Mouse (Mus musculus) hindbrain, postnatal 0 days (tissue): ENCODE data around the gene Lrfn3. TPM values are rescaled to one million over a fixed set of nuclear protein-coding genes. Genes with fewer than 3 reads are reported as not detected.

Experiments
- ATAC-seq: fragments of 200-750 bp; cut with Nextera tagmentation; 2 replicates; pipeline ENCODE4 v1.8.0; 2017; ENCODE audit warnings: mild to moderate bottlenecking, moderate TSS enrichment, moderate library complexity
- DNase-seq: peaks from one replicate; pipeline ENCODE4 v3.0.0-alpha.2; 2015; ENCODE audit warnings: low spot score
- H3K27ac ChIP-seq: fragments of 300-500 bp; sonication (generic); 2 replicates; pipeline ENCODE4 v1.5.1; 2014; ENCODE audit warnings: mild to moderate bottlenecking
- H3K27me3 ChIP-seq: fragments of 300-500 bp; sonication (generic); 2 replicates; pipeline ENCODE4 v1.6.1; 2014; ENCODE audit warnings: low read length, mixed read lengths; ENCODE audit not compliant: insufficient read depth
- H3K36me3 ChIP-seq: fragments of 300-500 bp; sonication (generic); 2 replicates; pipeline ENCODE4 v1.6.1; 2014; ENCODE audit warnings: low read length, mixed read lengths; ENCODE audit not compliant: insufficient read depth
- H3K4me1 ChIP-seq: fragments of 300-500 bp; sonication (generic); 2 replicates; pipeline ENCODE4 v1.6.1; 2014; ENCODE audit warnings: antibody characterized with exemption, low read length, mixed read lengths; ENCODE audit not compliant: insufficient read depth
- H3K4me2 ChIP-seq: fragments of 300-500 bp; sonication (generic); 2 replicates; pipeline ENCODE4 v1.6.1; 2014; ENCODE audit warnings: low read depth, mild to moderate bottlenecking, low read length, moderate library complexity, mixed read lengths
- H3K4me3 ChIP-seq: fragments of 300-500 bp; sonication (generic); 2 replicates; pipeline ENCODE4 v1.5.1; 2014; ENCODE audit warnings: low read length
- H3K9ac ChIP-seq: fragments of 300-500 bp; sonication (generic); replicated peaks from 2 replicates; pipeline ENCODE4 v1.6.1; 2014; ENCODE audit warnings: mild to moderate bottlenecking, low read length, moderate library complexity, mixed read lengths
- H3K9me3 ChIP-seq: fragments of 300-500 bp; sonication (generic); 2 replicates; pipeline ENCODE4 v1.6.1; 2016; ENCODE audit warnings: low read length, mixed read lengths
- CTCF ChIP-seq: IDR thresholded peaks from 2 replicates; pipeline ENCODE4 v1.5.1; 2016; ENCODE audit warnings: antibody characterized with exemption, control low read depth, low read depth
- WGBS: fragments of 180-500 bp; shearing (Covaris S2); extraction: QIAGEN DNeasy Blood & Tissue Kit; methylation state at CpG from one replicate; pipeline ENCODE4 v1.1.7; 2014; 5-methylcytosine and 5-hydroxymethylcytosine counted together
- polyA plus RNA-seq: library from polyadenylated mRNA; unstranded; fragments of >200 nt; fragmentation: Nextera tagmentation; extraction: Ambion mirVana; gene quantifications from 2 replicates; pipeline ENCODE4 v1.2.1, GENCODE M21; 2015
- total RNA-seq: library from RNA; depleted of rRNA; stranded (reverse); fragments of >200 nt; gene quantifications from 2 replicates; pipeline ENCODE4 v1.2.3, GENCODE M21; 2014

Lrfn3 gene
- total and polyA plus RNA-seq, 2 experiments from 2014 or later = 18.1 to 45.9 TPM

GRCm38 (mm10) chr7:30324300-30324944 lies 38.1 kb downstream of the Lrfn3 start:
- H3K9ac ChIP-seq = no peak overlapping the region
- H3K36me3 ChIP-seq = no peaks in the 10 kb centered on the region
- WGBS = 79% methylated on average over 5 of the region's 5 CpGs
- H3K4me2 ChIP-seq = no peak overlapping the region
- 0 out of 2 replicates have a peak, but pooled peaks cover 2% of the 10 kb centered on the region for H3K9me3 ChIP-seq
- TF ChIP-seq CTCF = no peak
- H3K4me1 ChIP-seq = peaks cover 7% of the 10 kb centered on the region; the same call in 1 of the 2 replicates
- H3K4me3 ChIP-seq = no peak overlapping the region
- no peak for DNase-seq
- no peaks in the 10 kb centered on the region for H3K27me3 ChIP-seq
- H3K27ac ChIP-seq = no peak overlapping the region
- no peak for ATAC-seq

DNA sequence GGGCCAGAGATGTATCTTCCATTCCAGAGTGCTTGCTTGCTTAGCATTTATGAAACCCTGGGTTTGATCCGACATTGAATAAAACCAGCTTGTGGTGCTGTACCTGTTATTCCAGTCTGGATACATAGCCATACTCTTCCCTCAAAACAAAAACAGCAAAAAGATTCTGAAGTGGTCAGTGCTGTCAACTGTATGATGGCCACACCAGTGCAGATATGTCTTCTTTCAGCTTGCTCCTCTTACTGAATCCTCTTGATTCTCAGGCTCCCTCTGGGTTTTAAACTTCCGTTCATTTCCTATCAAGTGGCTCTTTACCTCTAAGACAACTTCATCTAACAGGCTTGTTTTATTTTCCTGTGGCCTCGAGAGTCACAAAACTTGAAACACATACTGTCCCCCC lies 38.8 kb downstream of the Lrfn3 start, which contains the start of gene Sdhaf1:
Sdhaf1 (minus strand) TSS at position 101 of the 400 bp plus-strand sequence.
- ATAC-seq = no peak
- Histone ChIP-seq H3K4me3 (peak within 1 kb of the TSS; percentile 76), H3K27me3 (no peaks in the 10 kb centered on the region), H3K4me2 (peak within 1 kb of the TSS; percentile 89), H3K9me3 (0 out of 2 replicates have a peak, but pooled peaks cover 2% of the 10 kb centered on the region), H3K4me1 (peaks cover 7% of the 10 kb centered on the region; the same call in 1 of the 2 replicates), H3K27ac (peak within 1 kb of the TSS; percentile 85), H3K9ac (peak within 1 kb of the TSS; percentile 85; the same call in 1 of the 2 replicates), H3K36me3 (no peaks in the 10 kb centered on the region)
- no peak for DNase-seq
- 82% methylated on average over 3 of the region's 3 CpGs for WGBS
- no peak for TF ChIP-seq CTCF

DNA sequence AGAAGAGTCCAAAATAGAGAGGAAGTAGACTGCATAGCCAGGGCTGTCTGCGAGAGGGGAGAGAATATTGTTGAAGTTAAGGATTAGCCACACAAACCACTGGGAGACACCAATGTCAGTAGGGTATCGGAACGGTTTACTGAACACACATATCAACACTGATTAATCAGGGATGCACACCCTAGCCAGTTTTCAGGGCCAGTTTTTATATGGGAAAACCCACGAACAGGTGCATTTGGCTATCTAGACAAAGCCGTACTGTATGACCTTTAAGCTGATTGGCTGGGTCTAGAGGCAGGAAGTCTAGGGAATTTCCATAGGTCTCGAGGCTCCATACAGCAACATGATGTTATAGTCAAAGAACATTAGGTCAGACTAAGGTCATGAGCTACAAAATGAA lies 39.7 kb downstream of the Lrfn3 start:
- Histone ChIP-seq H3K4me2 (peak overlapping the region; percentile 89), H3K9me3 (0 out of 2 replicates have a peak, but pooled peaks cover 2% of the 10 kb centered on the region), H3K4me1 (peaks cover 7% of the 10 kb centered on the region; the same call in 1 of the 2 replicates), H3K27me3 (no peaks in the 10 kb centered on the region), H3K36me3 (no peaks in the 10 kb centered on the region), H3K27ac (peak overlapping the region; percentile 85), H3K9ac (peak overlapping the region; percentile 85; the same call in 1 of the 2 replicates), H3K4me3 (peak overlapping the region; percentile 76)
- no peak for ATAC-seq
- TF ChIP-seq CTCF = no peak
- DNase-seq = no peak
- 26% methylated on average over 6 of the region's 6 CpGs for WGBS

DNA sequence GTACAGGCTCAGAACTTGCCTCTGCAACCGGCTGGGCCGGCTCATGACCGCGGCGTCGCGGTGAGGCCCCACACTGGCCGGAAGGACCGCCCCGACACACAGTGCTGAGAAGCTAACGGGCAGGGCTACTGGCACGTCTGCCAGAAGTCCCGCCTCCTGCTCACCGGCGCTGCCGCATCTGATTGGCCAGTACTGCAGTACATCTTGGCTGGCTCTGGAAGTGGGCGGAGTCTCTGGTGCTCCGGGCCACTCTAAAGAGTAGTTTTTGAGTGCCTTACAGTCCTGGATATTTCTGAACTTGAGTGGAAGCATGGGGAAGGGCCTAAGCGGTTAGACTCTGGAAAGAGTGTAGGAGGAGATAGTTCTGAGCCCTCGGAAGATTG lies 40.3 kb downstream of the Lrfn3 start:
- H3K36me3 ChIP-seq = no peaks in the 10 kb centered on the region
- H3K9ac ChIP-seq = peak overlapping the region; percentile 85
- H3K27me3 ChIP-seq = no peaks in the 10 kb centered on the region
- H3K27ac ChIP-seq = peak overlapping the region; percentile 85
- peaks cover 7% of the 10 kb centered on the region; the same call in 1 of the 2 replicates for H3K4me1 ChIP-seq
- H3K9me3 ChIP-seq = 0 out of 2 replicates have a peak, but pooled peaks cover 2% of the 10 kb centered on the region
- H3K4me2 ChIP-seq = peak overlapping the region; percentile 89
- ATAC-seq (peak; percentile 97), DNase-seq (peak; percentile 98)
- 0% methylated on average over 20 of the region's 20 CpGs for WGBS
- peak overlapping the region; percentile 76 for H3K4me3 ChIP-seq
- TF ChIP-seq CTCF = no peak

DNA sequence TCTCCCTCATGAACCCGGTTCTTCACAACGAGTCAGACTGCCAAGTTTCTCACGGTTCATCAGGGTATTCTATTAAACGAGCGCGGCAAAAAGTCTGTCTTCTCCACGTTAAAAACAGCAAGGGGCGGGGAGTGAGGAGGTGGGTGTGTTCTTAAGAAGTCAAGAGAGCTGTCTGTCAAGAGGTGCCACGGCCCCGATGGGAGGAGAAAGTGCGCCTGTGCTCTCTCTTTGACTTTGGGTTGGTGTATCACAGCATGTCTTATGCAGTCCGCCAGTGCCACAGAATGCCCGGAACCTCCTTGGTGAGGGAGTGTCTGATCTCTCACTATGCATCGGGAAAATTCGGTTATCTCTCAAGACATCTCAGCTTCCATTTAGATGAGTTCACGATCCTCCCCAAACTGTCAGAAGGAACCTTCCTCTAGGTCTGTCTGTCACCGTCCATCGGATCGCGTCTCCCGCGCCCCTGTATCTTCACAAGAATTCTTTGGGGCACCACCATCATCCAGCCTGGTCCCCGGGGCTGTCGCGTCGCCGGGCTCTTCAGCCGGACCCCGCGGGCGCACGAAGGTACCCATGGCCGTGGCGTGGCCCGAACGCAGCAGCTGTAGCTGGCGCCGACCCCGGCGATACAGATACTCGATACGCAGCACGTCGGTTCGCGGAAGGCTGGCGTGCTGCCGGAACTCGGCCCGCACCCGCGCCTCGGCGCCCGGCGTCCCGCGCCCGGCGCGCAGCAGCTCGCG lies 40.9 kb downstream of the Lrfn3 start, which contains the start of gene E130208F15Rik:
E130208F15Rik (plus strand) TSS at position 202 of the 746 bp plus-strand sequence.
- TF ChIP-seq CTCF = no peak
- 0 out of 2 replicates have a peak, but pooled peaks cover 2% of the 10 kb centered on the region for H3K9me3 ChIP-seq
- no peaks in the 10 kb centered on the region for H3K27me3 ChIP-seq
- H3K4me3 ChIP-seq = peak within 1 kb of the TSS; percentile 76
- ATAC-seq (peak; percentile 68), DNase-seq (peak; percentile 73)
- peaks cover 7% of the 10 kb centered on the region; the same call in 1 of the 2 replicates for H3K4me1 ChIP-seq
- peak within 1 kb of the TSS; percentile 85 for H3K27ac ChIP-seq
- H3K9ac ChIP-seq = peak within 1 kb of the TSS; percentile 85
- H3K36me3 ChIP-seq = no peaks in the 10 kb centered on the region
- 1% methylated on average over 61 of the region's 63 CpGs for WGBS
- H3K4me2 ChIP-seq = peak within 1 kb of the TSS; percentile 89

GRCm38 (mm10) chr7:30320946-30321345 lies 41.6 kb downstream of the Lrfn3 start:
- 80% methylated on average over 2 of the region's 2 CpGs for WGBS
- no peak for ATAC-seq
- H3K9me3 ChIP-seq = 0 out of 2 replicates have a peak, but pooled peaks cover 2% of the 10 kb centered on the region
- H3K4me2 ChIP-seq = peak overlapping the region; percentile 89
- no peak for DNase-seq
- H3K4me1 ChIP-seq = peaks cover 7% of the 10 kb centered on the region; the same call in 1 of the 2 replicates
- no peaks in the 10 kb centered on the region for H3K36me3 ChIP-seq
- no peak overlapping the region for H3K27ac ChIP-seq
- no peaks in the 10 kb centered on the region for H3K27me3 ChIP-seq
- peak overlapping the region; percentile 85; the same call in 1 of the 2 replicates for H3K9ac ChIP-seq
- peak overlapping the region; percentile 76 for H3K4me3 ChIP-seq
- no peak for TF ChIP-seq CTCF
